Mouse (Mus musculus): Measurements from ENCODE around the gene Zfp607a.
"Not testable (repeated sequence)": the region's sequence is repeated elsewhere in the genome, so short reads cannot be mapped to it uniquely, and the experiment has no call there.

The Zfp607a gene

DNA sequence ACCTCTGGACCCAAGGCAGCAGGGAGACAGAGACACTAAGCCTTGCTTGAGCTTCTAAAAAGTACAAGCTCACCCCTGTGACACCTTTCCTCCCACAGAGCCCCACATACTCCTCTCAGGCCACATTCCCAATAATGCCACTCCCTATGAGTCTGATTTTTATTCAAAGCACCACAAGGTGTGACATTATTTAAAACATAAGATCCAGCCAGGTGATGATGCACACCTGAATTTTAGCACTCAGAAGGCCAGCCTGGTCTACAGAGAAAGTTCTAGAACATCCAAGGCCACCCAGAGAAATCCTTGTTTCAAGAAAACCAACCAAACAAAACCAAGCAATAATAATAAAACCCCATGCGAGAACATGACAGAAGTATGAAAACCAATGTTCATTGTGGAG, at the start of gene Zfp607a:
Zfp607a (plus strand) TSS at position 301 of the 400 bp plus-strand sequence.
- CTCF ChIA-PET: no interaction called here

DNA sequence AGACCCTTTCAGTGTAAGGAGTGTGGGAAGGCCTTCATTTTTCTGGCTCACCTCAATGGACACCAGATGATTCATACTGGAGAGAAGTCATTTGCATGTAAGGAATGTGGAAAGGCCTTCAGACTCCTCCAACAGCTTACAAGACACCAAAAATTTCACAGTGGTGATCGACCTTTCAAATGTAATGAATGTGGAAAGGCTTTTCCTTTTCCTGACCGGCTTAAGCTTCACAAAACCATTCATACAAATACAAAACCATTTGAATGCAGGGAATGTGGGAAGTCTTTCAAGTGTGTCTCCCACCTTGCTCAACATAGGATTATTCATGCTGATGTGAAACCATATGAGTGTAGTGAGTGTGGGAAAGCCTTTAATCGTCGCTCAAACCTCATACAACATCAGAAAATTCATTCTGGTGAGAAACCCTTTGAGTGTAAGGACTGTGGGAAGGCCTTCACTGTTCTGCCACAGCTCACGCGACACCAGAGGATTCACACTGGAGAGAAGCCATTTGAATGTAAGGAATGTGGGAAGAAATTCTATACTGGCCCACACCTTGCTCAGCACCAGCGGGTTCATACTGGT, 38.7 kb upstream of the Zfp607a start:
- CTCF ChIA-PET: interaction anchor here (0.6 kb wide), 1 partner anchor 41 kb away, joined by 4 read pairs; no protein-coding TSS in a partner anchor

DNA sequence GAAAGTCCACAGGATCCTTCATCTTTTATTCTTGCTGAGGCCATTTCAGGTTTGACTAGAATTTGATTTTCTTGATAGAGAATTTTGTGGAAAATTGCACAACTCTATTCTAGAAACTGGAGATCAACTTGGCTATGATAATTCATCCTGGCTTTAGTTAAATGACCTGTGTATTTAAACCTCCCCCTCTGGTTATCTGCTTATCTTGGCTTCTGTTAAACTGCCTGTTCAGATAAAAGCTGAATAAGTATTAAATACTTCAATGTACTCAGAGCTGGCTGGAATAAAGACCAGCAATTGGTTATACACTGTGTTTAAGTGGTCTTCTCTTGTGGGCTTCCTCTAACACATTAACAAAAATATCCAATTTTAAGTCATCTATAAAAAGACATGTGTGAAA, 34.7 kb upstream of the Zfp607a start:
- CTCF ChIA-PET: no interaction called here

DNA sequence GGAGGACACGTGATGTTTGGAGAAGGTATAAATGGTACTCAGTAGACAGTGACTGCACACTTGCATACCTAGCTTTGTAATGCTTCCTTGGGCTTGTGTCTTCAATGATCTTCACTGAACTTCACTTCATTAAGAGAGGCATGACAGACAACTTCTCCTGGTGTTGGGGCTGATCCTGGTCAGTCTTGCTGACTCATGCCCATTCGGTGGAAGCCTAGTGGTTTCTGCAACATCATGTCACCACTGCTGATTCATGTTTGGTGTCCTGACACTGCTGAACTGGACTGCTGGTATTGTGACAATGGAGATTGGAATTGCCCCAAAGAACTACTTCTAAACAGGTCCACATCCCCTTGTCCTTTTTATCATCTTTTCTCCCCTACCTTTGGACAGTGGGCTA, 23.2 kb upstream of the Zfp607a start:
- CTCF ChIA-PET: no interaction called here

DNA sequence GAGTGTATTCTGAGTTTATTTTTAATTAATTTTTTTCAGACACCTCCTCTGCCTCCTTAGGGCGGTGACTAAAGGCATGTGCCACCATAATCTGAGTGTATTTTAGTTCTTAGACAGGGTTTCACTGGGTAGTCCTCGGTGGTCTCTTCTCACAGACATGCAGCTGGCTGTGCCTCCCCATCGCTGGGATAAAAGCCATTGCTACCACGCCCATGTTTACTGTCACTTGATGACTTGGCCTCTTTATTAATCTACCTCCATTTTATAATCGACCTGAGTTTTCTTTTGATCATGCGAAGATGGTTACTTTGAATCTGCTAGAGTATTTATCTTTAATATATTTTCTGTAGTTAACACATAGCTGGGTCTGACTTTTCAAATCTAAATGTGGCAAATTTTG, 19.4 kb upstream of the Zfp607a start:
- CTCF ChIA-PET: interaction anchor here (0.6 kb wide), 1 partner anchor 11 kb away, joined by 4 read pairs; no protein-coding TSS in a partner anchor

DNA sequence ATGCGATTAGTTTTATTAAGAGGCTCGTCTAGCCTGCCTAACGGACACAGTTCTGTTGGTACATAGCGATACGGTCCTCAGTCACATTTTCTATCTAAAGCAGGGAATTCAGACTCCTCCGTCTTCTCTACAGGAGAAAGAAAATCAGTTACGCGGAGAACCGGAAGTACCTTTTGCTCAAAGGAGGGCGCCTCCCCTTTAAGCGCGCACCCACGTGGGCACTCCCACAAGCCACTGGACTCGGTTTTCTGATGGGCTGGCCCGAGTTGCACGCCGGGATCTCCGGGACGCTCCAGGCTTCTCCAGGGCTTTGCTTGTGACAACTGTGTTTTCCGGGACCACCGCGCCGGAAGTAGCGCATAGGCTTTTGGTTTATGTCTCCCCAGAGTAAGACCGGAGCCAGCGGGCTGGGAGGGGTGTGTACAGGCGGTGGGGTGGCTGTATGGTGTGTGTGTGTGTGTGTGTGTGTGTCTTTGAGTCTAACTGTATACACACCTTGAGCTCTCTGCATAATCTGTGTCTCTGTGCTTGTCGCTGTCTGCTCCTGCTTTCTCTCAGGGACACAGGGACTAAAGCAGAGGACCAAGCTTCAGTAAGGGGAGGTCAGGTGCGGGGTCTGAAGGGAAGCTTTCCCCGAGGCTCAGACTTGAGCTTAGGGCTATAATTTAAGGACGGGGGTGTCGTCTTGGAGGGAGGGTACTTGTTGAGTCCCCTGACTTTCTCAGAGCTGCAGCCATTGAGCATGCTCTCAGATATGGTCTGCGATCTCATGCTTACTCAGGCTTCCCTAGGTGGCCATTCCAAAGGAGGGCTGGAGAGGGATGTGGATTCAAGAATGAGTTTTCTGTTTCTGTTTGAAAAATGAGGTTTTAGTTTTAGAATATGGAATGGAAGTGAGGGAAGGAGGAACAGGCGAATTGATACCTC, 18.7 kb upstream of the Zfp607a start, which contains the start of gene Zfp59:
Zfp59 (plus strand) TSS at position 285 of the 927 bp plus-strand sequence.
- CTCF ChIA-PET: interaction anchor here (0.6 kb wide), 1 partner anchor 12 kb away, joined by 4 read pairs; no protein-coding TSS in a partner anchor

DNA sequence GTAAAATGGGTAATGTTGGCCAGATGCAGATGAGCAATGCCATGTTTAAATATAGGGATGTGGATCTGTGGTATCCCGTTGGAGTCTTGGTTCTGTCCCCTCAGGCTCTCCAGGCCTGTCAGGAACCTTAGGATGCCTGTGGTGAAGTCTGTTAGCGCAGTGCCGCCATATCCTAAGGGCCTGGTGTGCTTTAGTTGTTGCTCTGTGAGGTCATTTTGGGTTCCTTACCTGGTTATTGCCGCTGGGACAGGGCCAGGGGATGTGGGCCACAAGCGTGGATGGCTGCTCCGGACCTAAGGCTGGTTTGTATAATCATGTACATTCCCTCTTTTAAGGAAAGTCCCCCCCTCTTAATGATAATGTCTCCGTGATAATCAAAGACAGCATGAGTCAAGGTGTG, 17.7 kb upstream of the Zfp607a start:
- CTCF ChIA-PET: interaction anchor here (0.6 kb wide), 1 partner anchor 139 kb away, joined by 3 read pairs; the partner anchor contains the start of gene Zfp780b

DNA sequence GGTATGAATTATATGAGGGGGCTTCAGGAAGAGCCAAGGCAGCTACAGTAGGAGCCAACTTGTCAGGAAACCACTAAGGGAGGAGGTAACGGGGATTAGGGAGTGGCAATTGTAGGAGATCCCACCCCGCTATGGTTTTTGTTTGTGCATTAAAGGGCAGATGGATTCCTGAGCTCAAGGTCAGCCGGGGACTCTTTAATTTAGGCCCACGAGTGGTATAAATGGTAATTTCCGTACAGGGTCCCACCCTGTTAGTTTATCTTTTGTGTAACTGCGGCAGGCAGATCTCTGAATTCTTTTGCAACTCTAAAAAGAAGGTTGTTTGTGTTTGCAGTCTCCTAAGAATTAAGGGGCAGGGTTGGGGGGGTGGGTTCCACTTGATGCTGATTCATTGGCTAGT, 17.2 kb upstream of the Zfp607a start:
- CTCF ChIA-PET: interaction anchor here (0.6 kb wide), 1 partner anchor 139 kb away, joined by 3 read pairs; the partner anchor contains the start of gene Zfp780b

DNA sequence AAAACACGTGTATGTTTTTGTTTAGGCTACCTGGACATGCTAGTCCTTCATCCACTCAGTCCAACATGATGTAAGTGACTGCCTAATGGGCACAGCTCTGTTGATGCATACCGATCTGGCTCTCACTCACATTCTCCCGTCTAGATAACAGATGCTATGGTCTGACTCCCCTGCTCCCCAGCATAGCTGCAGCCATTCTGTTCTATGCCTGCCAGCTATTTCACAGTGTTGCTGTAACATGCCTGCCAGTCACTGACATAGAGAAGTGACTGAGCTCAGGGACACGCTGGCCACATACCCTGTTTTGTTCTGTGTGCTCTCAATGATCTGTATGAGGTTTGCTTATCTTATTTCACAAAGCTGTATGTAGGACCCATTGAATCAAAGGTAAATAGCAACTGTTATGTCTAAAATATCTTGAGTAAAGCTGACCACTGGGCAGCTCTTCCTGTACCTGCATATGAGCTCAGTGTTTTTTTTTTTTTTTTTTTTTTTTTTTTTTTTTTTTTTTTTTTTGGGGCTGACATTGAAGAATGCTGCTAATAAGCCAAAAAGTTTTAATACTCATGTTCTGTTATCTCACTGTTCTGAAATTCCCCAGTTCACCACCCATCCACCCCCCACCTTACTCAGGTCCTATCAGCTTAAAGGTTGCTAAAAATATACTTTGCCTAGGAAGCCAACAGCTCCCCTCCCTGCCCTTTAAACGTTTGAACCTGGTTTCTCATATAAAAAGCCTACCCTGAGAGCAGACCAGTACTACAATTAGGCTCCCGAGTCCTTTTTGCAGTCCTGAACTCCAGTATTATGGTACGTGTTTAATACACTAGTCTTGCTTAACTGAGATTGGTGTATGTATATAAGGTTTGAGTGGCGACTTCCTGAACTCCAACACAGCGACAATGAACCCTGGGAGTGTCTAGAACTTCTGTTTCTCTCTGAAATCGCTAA, 2.2 kb downstream of the Zfp607a start:
- CTCF ChIA-PET: interaction anchor here (0.7 to 1.1 kb wide), 2 partner anchors 41 to 70 kb away, joined by 4 read pairs; partner anchors contain the start of gene Zfp974

DNA sequence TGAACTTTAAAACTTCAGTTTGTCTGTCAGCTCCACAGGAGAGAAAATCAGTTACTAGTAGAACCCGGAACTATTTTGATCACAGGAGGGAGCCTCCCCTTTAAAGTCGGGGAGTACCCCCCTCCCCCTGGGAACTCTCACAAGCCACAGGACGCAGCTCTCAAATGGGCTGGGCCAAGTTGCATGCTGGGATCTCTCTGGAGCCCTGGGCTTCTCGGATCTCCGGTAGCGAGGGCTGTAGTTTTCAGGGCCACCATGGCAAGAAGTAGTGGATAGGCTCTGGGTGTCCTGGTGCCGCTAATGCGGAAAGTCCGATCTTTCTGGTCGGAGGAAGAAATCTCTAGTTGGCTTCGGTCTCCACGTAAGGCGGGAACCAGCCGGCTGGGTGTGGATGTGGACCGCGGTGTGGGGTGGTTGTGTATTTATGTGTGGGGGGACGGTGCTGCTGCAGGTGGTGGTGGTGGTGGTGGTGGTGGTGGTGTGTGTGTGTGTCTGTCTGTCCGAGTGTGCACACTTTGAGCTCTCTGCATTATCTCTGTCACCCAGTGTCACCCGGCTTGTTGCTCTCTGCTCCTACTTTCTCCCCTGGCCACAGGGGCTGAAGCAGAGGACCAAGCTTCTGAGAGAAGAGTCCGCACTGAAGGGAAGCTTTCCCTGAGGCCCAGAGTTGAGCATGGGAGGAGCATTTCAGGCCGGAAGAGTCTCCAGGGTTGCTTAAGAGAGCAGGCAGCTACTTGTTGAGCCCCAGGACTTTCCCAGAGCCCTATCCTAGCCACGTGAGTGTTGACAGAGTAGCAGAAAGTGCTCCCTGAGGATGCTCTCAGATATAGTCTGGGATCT, 3.3 kb downstream of the Zfp607a start:
- CTCF ChIA-PET: interaction anchor here (0.7 to 1.1 kb wide), 2 partner anchors 69 to 1160 kb away, joined by 3 to 4 read pairs; partner anchors contain the start of gene Zfp974

DNA sequence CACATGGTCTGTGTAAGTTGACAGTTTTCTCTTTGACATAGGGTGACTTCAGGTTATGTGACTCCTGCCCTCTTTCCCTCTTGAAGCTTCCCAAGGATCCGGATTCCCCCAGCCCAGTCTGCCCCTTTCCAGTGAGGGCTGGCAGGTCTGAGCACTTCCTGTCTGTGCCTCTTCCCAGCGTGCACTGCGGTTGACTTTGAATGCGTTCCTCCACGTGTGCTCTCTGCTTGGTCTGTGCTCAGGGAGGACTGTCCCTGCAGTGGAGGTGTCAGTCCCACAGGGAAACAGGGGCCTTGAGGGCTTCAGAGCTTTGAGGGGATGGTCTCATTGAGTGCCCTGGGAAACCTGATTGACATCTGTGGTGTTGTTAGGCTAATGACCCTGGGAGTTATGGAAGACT, 5.3 kb downstream of the Zfp607a start:
- CTCF ChIA-PET: not testable (repeated sequence)

DNA sequence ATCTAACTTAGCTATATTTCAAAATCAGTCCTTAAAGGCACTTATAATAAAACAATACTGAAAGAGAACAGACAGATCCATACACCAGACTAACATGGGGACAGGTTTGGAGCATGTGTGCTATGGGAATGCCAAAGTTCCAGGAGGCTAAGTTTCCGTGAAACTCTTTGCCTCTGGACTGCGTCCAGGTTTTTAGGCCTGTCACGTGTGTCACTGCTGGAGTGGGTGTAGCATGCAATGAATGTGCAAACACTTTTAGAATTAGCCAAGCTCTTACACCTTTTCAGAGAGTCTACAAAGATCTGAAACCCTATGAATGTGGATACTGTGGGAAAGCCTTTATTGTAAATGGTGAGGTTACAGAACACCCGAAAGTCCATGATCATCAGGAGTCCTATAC, 24.4 kb downstream of the Zfp607a start:
- CTCF ChIA-PET: no interaction called here

DNA sequence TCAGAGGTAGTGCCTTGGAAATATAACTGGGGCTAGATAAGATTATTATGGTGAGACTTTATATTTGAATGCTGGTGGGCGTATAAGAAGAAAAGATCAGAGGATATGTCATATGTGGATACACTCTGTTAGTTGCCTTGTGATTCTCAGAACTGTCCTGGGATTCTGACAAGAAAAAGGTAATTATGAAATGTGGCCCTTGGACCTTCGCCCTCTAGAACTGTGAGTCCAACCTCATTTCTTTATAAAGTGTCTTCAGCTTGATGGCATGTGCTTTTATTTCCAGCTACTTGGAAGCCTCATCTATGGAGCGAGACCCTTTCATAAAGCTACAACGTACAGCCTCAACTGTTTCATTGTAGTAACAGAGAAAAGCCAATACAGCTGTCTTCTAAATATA, 43.3 kb downstream of the Zfp607a start:
- CTCF ChIA-PET: no interaction called here

DNA sequence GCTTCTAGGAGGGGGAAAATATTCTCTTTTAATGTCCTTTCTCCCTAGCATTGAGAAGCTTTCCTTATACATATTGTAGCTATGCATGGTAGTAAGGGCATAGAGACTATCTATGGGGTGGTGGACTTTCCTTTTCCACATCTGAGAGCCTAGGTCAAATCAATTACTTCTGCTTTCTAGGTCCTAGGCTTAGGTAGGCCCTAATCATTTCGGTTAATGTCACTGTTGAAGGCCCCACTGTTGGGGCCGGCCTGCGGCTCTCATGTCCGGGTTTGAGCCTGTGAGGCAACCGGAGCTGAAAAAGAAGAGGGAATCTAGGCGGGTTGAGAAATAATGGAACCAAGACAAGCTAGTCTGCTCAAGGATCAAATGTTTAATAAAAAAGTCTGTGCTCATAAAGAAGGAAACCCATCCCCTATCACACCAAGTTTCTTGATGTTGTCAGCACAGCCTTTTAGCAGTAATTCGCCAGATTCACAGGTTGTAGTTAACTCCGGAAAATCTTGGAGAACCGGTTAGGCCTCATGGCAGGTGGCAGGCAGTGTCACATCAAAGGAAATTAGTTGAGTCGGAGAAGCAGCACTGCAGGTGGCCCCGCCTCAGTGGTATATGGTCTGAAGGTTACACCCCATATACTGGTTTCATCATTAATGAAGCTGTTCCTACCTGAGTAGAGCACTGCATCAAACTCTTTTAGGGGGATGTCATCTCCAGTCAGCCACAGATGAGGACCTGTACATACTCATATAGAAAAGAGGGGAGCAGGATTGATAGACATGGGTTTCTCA, 47.9 kb downstream of the Zfp607a start:
- CTCF ChIA-PET: no interaction called here

DNA sequence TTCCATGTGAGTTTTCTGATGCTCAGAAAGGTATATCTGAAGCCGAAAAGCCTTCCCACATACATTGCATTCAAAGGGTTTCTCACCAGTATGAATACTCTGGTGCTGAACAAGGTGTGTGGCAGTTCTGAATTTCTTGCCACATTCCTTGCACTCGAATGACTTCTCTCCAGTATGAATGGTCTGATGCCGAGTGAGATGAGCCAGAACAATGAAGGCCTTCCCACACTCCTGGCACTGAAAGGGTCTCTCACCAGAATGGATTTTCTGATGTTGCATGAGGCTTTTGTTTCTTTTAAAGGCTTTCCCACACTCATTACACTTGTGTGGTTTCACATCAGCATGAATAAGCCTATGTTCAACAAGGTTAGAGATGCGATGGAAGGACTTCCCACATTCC, 53.6 kb downstream of the Zfp607a start:
- CTCF ChIA-PET: not testable (repeated sequence)

DNA sequence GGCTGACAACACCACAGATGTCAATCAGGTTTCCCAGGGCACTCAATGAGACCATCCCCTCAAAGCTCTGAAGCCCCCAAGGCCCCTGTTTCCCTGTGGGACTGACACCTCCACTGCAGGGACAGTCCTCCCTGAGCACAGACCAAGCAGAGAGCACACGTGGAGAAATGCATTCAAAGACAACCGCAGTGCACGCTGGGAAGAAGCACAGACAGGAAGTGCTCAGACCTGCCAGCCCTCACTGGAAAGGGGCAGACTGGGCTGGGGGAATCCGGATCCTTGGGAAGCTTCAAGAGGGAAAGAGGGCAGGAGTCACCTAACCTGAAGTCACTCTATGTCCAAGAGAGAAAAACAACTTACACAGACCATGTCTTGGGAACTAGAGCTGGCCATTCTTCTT, 69.7 kb downstream of the Zfp607a start:
- CTCF ChIA-PET: not testable (repeated sequence)

DNA sequence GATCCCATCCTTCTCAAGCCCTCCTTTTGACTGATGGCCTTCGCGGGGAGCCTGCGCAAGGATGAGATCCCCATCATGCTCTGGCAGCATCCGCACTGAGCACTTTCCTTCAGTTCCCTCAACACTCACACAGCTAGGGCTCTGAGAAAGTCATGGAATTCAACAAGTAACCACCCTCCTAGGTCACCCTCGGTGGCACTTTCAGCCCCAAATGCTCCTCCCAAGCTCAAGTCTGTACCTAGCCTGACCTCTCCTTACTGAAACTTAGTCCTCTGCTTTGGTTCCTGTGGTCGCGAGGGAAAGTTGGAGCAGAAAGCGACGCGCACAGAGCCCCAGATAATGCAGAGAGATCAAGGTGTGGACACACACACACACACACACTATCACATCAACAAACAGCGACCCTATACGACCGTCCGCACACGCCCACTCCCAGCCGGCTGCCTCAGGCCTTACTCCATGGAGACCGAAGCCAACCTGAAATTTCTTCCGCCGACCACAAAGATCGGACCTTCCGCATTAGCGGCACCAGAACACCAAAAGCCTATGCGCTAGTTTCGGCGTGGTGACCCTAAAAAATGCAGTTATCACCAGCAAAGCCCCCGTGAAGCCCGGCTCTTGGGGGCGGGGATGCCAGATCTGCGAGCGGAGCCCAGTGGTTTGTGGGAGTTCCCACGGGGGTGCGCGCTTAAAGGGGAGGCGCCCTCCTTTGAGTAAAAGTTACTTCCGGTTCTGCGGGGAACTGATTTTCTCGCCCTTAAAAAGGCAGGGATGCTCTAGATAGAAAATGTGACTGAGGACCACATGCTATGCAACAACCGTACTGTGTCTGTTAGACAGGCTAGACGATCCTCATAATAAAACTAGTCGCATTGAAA, 71.7 kb downstream of the Zfp607a start, which contains the start of gene Zfp974:
Zfp974 (minus strand) TSS at position 643 of the 878 bp plus-strand sequence.
- CTCF ChIA-PET: interaction anchor here (0.8 to 1.4 kb wide), 2 partner anchors 57 to 69 kb away, joined by 4 to 8 read pairs; no protein-coding TSS in a partner anchor

Measured in spleen, embryonic (tissue).